Mouse (Mus musculus): ENCODE results near the gene Xrcc3. TPM values are rescaled to one million over a fixed set of nuclear protein-coding genes. Genes with fewer than 3 reads are reported as not detected.

Gene Xrcc3
- total and polyA plus RNA-seq, 3 experiments = 11.8 to 16.3 (median 13.3) TPM

DNA sequence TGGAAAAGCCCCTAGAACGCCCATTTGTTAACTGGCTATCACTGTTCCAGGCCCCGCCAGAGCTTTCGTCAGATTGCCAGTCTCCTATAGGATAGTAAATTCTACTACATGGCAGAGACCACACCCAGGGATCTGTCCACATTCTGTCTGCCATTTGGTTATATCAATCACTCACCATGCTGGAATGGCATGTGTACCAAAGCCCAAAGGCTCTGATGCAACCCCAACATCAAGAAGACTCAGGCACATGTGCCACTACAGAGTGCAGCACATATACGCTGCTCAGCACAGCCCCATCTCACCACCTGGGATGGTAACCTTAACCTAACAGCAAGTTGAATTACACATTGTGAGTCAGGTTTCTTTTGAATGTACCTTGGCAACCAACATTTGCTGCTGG is 32.3 kb upstream of the Xrcc3 start:
- Histone ChIP-seq H3K9me3 (replicated peaks; ENCODE audit: low read length) (no peaks in the 10 kb centered on the region), H3K4me2 (ENCODE audit: insufficient read depth, low read depth, poor library complexity, severe bottlenecking) (no peak overlapping the region), H3K79me2 (replicated peaks; ENCODE audit: control insufficient read depth, extremely low read depth, insufficient read depth, poor library complexity, severe bottlenecking) (no peaks in the 10 kb centered on the region), H3K36me3 (replicated peaks in 1 of 2; ENCODE audit: control insufficient read depth in 1 of 2, insufficient read depth in 1 of 2, low read length in 1 of 2) (no peaks in the 10 kb centered on the region), H3K27ac (ENCODE audit: insufficient read depth, low read depth) (no peak overlapping the region), H3K27me3 (replicated peaks) (no peaks in the 10 kb centered on the region), H3K4me1 (ENCODE audit: control insufficient read depth in 1 of 2, insufficient read depth in 2 of 2) (peaks cover 7 to 18% of the 10 kb centered on the region in 2 experiments), H3K4me3 (replicated peaks in 1 of 3; ENCODE audit: low read depth in 2 of 3, low read length in 2 of 3, poor library complexity in 1 of 3) (no peak overlapping the region), H3K9ac (ENCODE audit: insufficient read depth, low read depth) (no peak overlapping the region)
- no peak for DNase-seq (ENCODE audit: extremely low read depth)
- in situ Hi-C loops (cut with MboI; ENCODE audit: low pct_ligation_motif_present, low pct_unique_long_range_greater_than_20kb, low sequenced_read_pairs) = no loop called here
- dilution Hi-C loops (cut with MboI; ENCODE audit: extremely low pct_ligation_motif_present, extremely low pct_unique_long_range_greater_than_20kb, low sequenced_read_pairs) = no loop called here
- TF ChIP-seq RAD21 (IDR thresholded peaks at IDR 0.05; ENCODE audit: low read depth, low read length) (no peak), MEF2A (IDR thresholded peaks at IDR 0.05; ENCODE audit: borderline replicate concordance, low read depth, low read length) (no peak), RCOR1 (conservative IDR thresholded peaks at IDR 0.05; ENCODE audit: low read depth, low read length) (no peak), ZC3H11A (IDR thresholded peaks at IDR 0.05; ENCODE audit: low read depth, low read length) (no peak)

DNA sequence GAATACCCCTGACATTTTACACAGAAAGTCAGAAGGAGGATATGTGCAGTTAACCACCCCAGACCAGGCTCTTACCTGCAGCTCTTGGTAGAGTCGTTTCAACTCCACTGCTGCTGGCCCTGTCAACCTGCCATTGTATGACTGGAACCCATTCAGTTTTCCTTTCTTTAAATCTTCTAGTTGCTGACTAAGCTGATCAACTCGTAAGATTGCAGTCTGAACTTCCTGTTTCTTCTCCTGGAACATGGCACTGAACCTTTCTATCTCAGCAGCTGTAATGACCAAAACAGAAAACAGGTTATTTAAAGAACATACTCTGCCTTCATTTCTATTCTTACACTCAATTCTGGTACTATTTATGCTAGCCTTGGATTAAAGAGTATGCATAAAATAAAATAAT is 29.8 kb upstream of the Xrcc3 start:
- no peak for TF ChIP-seq MYC (IDR thresholded peaks at IDR 0.05; ENCODE audit: low read depth, low read length)
- TF ChIP-seq POLR2A (IDR thresholded peaks at IDR 0.05; ENCODE audit: low read depth, low read length) = no peak
- TF ChIP-seq MAFK (IDR thresholded peaks at IDR 0.05; ENCODE audit: insufficient replicate concordance, low read length) = peak; percentile 54; the same call in 1 of the 2 replicates
- TF ChIP-seq EP300 (IDR thresholded peaks at IDR 0.05; ENCODE audit: low read length) = no peak
- no peak for TF ChIP-seq E2F4 (IDR thresholded peaks at IDR 0.05; ENCODE audit: insufficient replicate concordance, low read depth, low read length)
- no peak for TF ChIP-seq ZNF384 (IDR thresholded peaks at IDR 0.05; ENCODE audit: low read depth, low read length)
- no peak for TF ChIP-seq PAX5 (IDR thresholded peaks at IDR 0.05; ENCODE audit: low read length)
- no peak for TF ChIP-seq ZC3H11A (IDR thresholded peaks at IDR 0.05; ENCODE audit: low read depth, low read length)
- Histone ChIP-seq H3K9ac (ENCODE audit: insufficient read depth, low read depth) (no peak overlapping the region), H3K27me3 (replicated peaks) (no peaks in the 10 kb centered on the region), H3K4me1 (ENCODE audit: control insufficient read depth in 1 of 2, insufficient read depth in 2 of 2) (peaks cover 7 to 18% of the 10 kb centered on the region in 2 experiments), H3K79me2 (replicated peaks; ENCODE audit: control insufficient read depth, extremely low read depth, insufficient read depth, poor library complexity, severe bottlenecking) (no peaks in the 10 kb centered on the region), H3K36me3 (replicated peaks in 1 of 2; ENCODE audit: control insufficient read depth in 1 of 2, insufficient read depth in 1 of 2, low read length in 1 of 2) (peaks cover 0 to 3% of the 10 kb centered on the region in 2 experiments), H3K9me3 (replicated peaks; ENCODE audit: low read length) (no peaks in the 10 kb centered on the region), H3K4me3 (replicated peaks in 1 of 3; ENCODE audit: low read depth in 2 of 3, low read length in 2 of 3, poor library complexity in 1 of 3) (no peak overlapping the region), H3K27ac (ENCODE audit: insufficient read depth, low read depth) (no peak overlapping the region), H3K4me2 (ENCODE audit: insufficient read depth, low read depth, poor library complexity, severe bottlenecking) (no peak overlapping the region)
- dilution Hi-C loops (cut with MboI; ENCODE audit: extremely low pct_ligation_motif_present, extremely low pct_unique_long_range_greater_than_20kb, low sequenced_read_pairs) (no loop called here), in situ Hi-C loops (cut with MboI; ENCODE audit: low pct_ligation_motif_present, low pct_unique_long_range_greater_than_20kb, low sequenced_read_pairs) (no loop called here)
- DNase-seq (ENCODE audit: extremely low read depth) = peak; percentile 22

DNA sequence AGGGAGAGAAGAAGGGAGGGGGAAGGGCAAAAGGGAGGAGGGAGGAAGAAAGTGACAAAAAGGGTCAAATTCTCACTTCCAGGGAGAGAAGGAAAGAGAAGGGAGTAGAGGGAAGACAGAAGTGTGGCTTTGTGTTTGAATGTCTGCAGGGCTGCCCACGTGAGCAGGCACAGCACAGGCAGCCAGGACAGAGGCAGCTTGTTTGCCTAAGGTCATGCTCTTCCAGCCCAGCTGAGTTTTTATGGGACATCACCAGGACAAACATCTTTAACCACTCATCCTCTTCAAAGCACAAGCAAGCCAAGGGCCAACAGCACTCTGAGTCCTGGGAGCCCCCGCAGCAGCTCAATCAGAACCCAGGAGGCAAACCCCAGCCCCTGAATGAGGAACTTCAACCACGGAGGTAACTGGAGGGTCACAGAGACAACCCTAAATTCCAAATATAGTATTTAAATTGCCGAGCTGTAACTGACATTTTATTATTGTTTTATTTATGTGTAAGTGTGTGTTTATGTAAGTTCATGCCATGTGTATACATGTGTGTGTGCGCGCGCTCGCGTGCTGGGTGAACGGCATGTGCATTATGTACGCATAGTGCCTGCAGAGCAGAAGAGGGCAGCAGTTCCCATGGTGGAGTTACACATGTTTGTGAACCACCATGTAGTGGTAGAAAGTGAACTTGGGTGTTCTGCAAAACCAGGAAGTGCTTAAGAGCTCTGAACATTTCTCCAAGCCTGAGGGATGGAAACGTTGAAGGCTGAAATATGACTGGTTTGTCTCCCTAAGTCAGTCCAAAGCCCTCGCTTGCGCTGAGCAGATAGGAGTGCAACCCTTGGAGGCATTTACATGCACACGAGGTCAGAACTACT is 29.1 kb upstream of the Xrcc3 start:
- Histone ChIP-seq H3K27me3 (replicated peaks) (no peaks in the 10 kb centered on the region), H3K4me3 (replicated peaks in 1 of 3; ENCODE audit: low read depth in 2 of 3, low read length in 2 of 3, poor library complexity in 1 of 3) (no peak overlapping the region), H3K9ac (ENCODE audit: insufficient read depth, low read depth) (no peak overlapping the region), H3K27ac (ENCODE audit: insufficient read depth, low read depth) (no peak overlapping the region), H3K79me2 (replicated peaks; ENCODE audit: control insufficient read depth, extremely low read depth, insufficient read depth, poor library complexity, severe bottlenecking) (no peaks in the 10 kb centered on the region), H3K9me3 (replicated peaks; ENCODE audit: low read length) (no peaks in the 10 kb centered on the region), H3K36me3 (replicated peaks in 1 of 2; ENCODE audit: control insufficient read depth in 1 of 2, insufficient read depth in 1 of 2, low read length in 1 of 2) (peaks cover 0 to 7% of the 10 kb centered on the region in 2 experiments), H3K4me2 (ENCODE audit: insufficient read depth, low read depth, poor library complexity, severe bottlenecking) (no peak overlapping the region), H3K4me1 (ENCODE audit: control insufficient read depth in 1 of 2, insufficient read depth in 2 of 2) (peaks cover 7 to 18% of the 10 kb centered on the region in 2 experiments)
- TF ChIP-seq SIN3A (IDR thresholded peaks at IDR 0.05; ENCODE audit: low read length) = no peak
- TF ChIP-seq ELF1 (IDR thresholded peaks at IDR 0.05; ENCODE audit: low read depth, low read length) = peak; percentile 63
- TF ChIP-seq HCFC1 (IDR thresholded peaks at IDR 0.05; ENCODE audit: low read depth, low read length) = no peak
- dilution Hi-C loops (cut with MboI; ENCODE audit: extremely low pct_ligation_motif_present, extremely low pct_unique_long_range_greater_than_20kb, low sequenced_read_pairs) = no loop called here
- DNase-seq (ENCODE audit: extremely low read depth) = peak; percentile 12
- in situ Hi-C loops (cut with MboI; ENCODE audit: low pct_ligation_motif_present, low pct_unique_long_range_greater_than_20kb, low sequenced_read_pairs) = no loop called here

Data from CH12.LX (cell line).